Mouse (Mus musculus) heart, postnatal 0 days (tissue): ENCODE measurements at regions not wholly inside any gene's neighbourhood (a gene's known extent, or its start where the extent isn't known, plus 50 kb on each side); places are given as distances from the start of the nearest gene placed in this dataset.

Experiments
- ATAC-seq: fragments of 200-750 bp; cut with Nextera tagmentation; 2 replicates; pipeline ENCODE4 v1.8.0; 2017; ENCODE audit warnings: low read depth, moderate number of reproducible peaks, moderate library complexity; ENCODE audit not compliant: insufficient read depth
- DNase-seq: peaks from one replicate; pipeline ENCODE4 v3.0.0-alpha.2; 2016; ENCODE audit warnings: low spot score
- H3K27ac ChIP-seq: fragments of 300-500 bp; sonication (generic); 2 replicates; pipeline ENCODE4 v1.5.1; 2014; ENCODE audit warnings: low read depth, mild to moderate bottlenecking
- H3K27me3 ChIP-seq: fragments of 300-500 bp; sonication (generic); 2 replicates; pipeline ENCODE4 v1.6.1; 2014; ENCODE audit warnings: low read length, mixed read lengths; ENCODE audit not compliant: control insufficient read depth, insufficient read depth
- H3K36me3 ChIP-seq: fragments of 300-500 bp; sonication (generic); replicated peaks from 2 replicates; pipeline ENCODE4 v1.6.1; 2014; ENCODE audit warnings: low read length, mixed read lengths; ENCODE audit not compliant: control insufficient read depth, insufficient read depth
- H3K4me1 ChIP-seq: fragments of 300-500 bp; sonication (generic); 2 replicates; pipeline ENCODE4 v1.6.1; 2014; ENCODE audit warnings: antibody characterized with exemption; ENCODE audit not compliant: control insufficient read depth, insufficient read depth
- H3K4me2 ChIP-seq: fragments of 300-500 bp; sonication (generic); 2 replicates; pipeline ENCODE4 v1.6.1; 2014; ENCODE audit warnings: low read depth, mild to moderate bottlenecking, low read length, moderate library complexity
- H3K4me3 ChIP-seq: fragments of 300-500 bp; sonication (generic); 2 replicates; pipeline ENCODE4 v1.5.1; 2014; ENCODE audit warnings: low read depth, low read length
- H3K9ac ChIP-seq: fragments of 300-500 bp; sonication (generic); replicated peaks from 2 replicates; pipeline ENCODE4 v1.6.1; 2014; ENCODE audit warnings: low read depth, low read length, mixed read lengths
- H3K9me3 ChIP-seq: fragments of 300-500 bp; sonication (generic); replicated peaks from 2 replicates; pipeline ENCODE4 v1.6.1; 2016; ENCODE audit warnings: low read length; ENCODE audit not compliant: control insufficient read depth
- CTCF ChIP-seq: IDR thresholded peaks from 2 replicates; pipeline ENCODE4 v1.5.1; 2016; ENCODE audit warnings: antibody characterized with exemption, control low read depth, low read depth
- EP300 ChIP-seq: IDR thresholded peaks from 2 replicates; pipeline ENCODE4 v1.6.1; 2016; ENCODE audit warnings: antibody characterized with exemption, low read depth
- whole genome bisulfite sequencing: fragments of 180-500 bp; shearing (Covaris S2); extraction: QIAGEN DNeasy Blood & Tissue Kit; methylation state at CpG from one replicate; pipeline ENCODE4 v1.1.7; 2014; 5-methylcytosine and 5-hydroxymethylcytosine counted together

DNA sequence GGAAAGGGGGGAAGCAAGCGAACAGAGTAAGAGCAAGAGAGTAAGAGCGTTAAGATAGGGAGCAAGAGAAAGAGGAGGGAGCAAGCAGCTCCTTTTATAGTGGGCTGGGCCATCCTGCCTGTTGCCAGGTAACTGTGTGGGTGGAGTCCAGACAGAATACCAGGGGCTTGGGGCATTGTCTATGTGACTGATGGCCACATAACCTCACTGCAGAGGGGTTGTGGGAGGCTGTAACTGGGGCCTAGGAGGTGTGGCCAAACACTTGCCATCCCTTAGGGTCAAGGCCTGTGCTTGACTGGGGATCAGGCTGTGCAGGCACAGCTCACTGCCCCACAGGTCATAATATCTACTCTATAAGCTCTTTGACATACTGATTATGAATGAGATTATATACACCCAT lies 76.2 kb upstream of the Abca1 start:
- DNase-seq (no peak), ATAC-seq (no peak)
- WGBS = 79% methylated on average over 2 of the region's 2 CpGs
- Histone ChIP-seq H3K9me3 (no peaks in the 10 kb centered on the region), H3K9ac (no peak overlapping the region), H3K27ac (no peak overlapping the region), H3K4me3 (no peak overlapping the region), H3K4me1 (peaks cover 6% of the 10 kb centered on the region; the same call in 1 of the 2 replicates), H3K27me3 (no peaks in the 10 kb centered on the region), H3K4me2 (no peak overlapping the region), H3K36me3 (no peaks in the 10 kb centered on the region)
- TF ChIP-seq CTCF = no peak
- TF ChIP-seq EP300 = no peak

GRCm38 (mm10) chr4:53232436-53232835 lies 72.7 kb upstream of the Abca1 start:
- H3K4me3 ChIP-seq = no peak overlapping the region
- peaks cover 6% of the 10 kb centered on the region; the same call in 1 of the 2 replicates for H3K4me1 ChIP-seq
- H3K27ac ChIP-seq = peak overlapping the region; percentile 39; the same call in 1 of the 2 replicates
- no peaks in the 10 kb centered on the region for H3K9me3 ChIP-seq
- TF ChIP-seq CTCF = no peak
- no peak for TF ChIP-seq EP300
- 54% methylated on average over 3 of the region's 3 CpGs for WGBS
- H3K27me3 ChIP-seq = no peaks in the 10 kb centered on the region
- DNase-seq (no peak), ATAC-seq (no peak)
- H3K4me2 ChIP-seq = no peak overlapping the region
- no peaks in the 10 kb centered on the region for H3K36me3 ChIP-seq
- no peak overlapping the region for H3K9ac ChIP-seq

DNA sequence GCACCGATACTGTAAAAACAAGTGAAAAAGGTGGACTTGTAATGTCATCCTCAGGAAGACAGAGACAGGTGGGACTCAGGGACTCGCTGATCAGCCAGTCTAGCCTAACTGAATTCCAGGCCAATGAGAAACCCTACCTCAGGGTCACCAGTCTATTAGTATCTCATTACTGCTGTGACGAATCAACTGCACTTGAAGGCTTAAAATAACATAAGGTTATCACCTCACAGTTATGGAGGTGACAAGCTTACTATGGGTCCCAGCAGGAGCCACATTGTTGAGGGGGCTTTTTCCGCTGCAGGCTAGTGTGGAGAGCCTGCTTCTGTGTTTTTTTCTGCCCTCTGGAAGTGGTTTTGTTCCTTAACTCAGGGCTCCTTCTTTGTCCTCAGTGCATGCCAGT lies 72.2 kb upstream of the Abca1 start:
- peak overlapping the region; percentile 60 for H3K27ac ChIP-seq
- peaks cover 9% of the 10 kb centered on the region; the same call in 1 of the 2 replicates for H3K4me1 ChIP-seq
- H3K27me3 ChIP-seq = no peaks in the 10 kb centered on the region
- DNase-seq (peak; percentile 67), ATAC-seq (peak; percentile 82)
- no peak overlapping the region for H3K4me2 ChIP-seq
- H3K9me3 ChIP-seq = no peaks in the 10 kb centered on the region
- H3K36me3 ChIP-seq = no peaks in the 10 kb centered on the region
- WGBS = 34% methylated on average over 4 of the region's 4 CpGs
- TF ChIP-seq CTCF (no peak), EP300 (no peak)
- no peak overlapping the region for H3K9ac ChIP-seq
- no peak overlapping the region for H3K4me3 ChIP-seq

DNA sequence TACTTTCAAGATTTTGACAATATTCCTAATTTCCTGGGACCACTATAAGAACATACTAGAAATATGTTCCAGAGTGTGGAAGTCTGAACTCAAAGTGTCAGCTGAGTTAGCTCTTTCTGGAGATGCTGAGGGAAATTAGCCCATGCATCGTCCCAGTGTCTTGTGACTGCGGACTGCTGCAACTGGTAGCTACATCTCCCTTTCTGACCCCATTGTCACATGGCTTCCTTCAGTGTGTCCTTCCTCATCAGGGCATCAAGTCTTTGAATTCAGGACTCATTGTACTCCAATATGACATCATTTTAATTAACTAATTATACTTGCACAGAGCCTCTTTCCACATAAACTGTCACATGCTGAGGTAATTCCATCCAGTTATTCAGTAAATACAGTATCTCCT lies 71.4 kb upstream of the Abca1 start:
- no peak overlapping the region for H3K27ac ChIP-seq
- no peak for DNase-seq
- peaks cover 9% of the 10 kb centered on the region; the same call in 1 of the 2 replicates for H3K4me1 ChIP-seq
- no peak for TF ChIP-seq EP300
- TF ChIP-seq CTCF = no peak
- 92% methylated on average over 2 of the region's 2 CpGs for WGBS
- H3K4me2 ChIP-seq = no peak overlapping the region
- H3K4me3 ChIP-seq = no peak overlapping the region
- H3K27me3 ChIP-seq = no peaks in the 10 kb centered on the region
- H3K9me3 ChIP-seq = no peaks in the 10 kb centered on the region
- no peaks in the 10 kb centered on the region for H3K36me3 ChIP-seq
- H3K9ac ChIP-seq = no peak overlapping the region
- ATAC-seq = no peak

DNA sequence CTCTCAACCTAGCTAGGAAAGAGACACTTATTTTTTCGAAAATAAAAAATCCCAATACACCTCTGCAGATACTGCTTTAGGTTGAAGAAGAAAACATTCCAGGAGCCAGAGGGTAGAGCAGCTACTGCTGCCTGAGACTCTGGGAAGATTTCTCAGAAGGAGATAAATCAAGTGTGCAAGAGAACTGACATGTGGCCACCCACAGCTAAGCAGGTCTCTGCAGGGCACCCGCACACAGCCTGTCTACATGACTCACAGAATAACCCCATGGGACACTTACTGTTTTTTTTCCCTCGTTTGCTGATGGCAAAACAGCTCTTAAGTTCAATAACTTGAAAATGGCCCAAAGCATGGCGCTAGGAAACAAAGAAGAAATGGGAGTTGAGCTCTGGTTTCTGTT lies 68.7 kb upstream of the Abca1 start:
- no peak for TF ChIP-seq CTCF
- TF ChIP-seq EP300 = no peak
- no peaks in the 10 kb centered on the region for H3K36me3 ChIP-seq
- H3K27me3 ChIP-seq = no peaks in the 10 kb centered on the region
- no peak overlapping the region for H3K9ac ChIP-seq
- H3K9me3 ChIP-seq = no peaks in the 10 kb centered on the region
- DNase-seq (no peak), ATAC-seq (no peak)
- peaks cover 9% of the 10 kb centered on the region; the same call in 1 of the 2 replicates for H3K4me1 ChIP-seq
- H3K4me2 ChIP-seq = no peak overlapping the region
- H3K27ac ChIP-seq = peak overlapping the region; percentile 31; the same call in 1 of the 2 replicates
- H3K4me3 ChIP-seq = no peak overlapping the region
- WGBS = 73% methylated on average over 4 of the region's 4 CpGs

GRCm38 (mm10) chr4:53227771-53228170 lies 68.1 kb upstream of the Abca1 start:
- no peaks in the 10 kb centered on the region for H3K9me3 ChIP-seq
- H3K36me3 ChIP-seq = no peaks in the 10 kb centered on the region
- no peak overlapping the region for H3K4me3 ChIP-seq
- ATAC-seq = peak; percentile 62
- no peak overlapping the region for H3K9ac ChIP-seq
- H3K4me1 ChIP-seq = peaks cover 9% of the 10 kb centered on the region; the same call in 1 of the 2 replicates
- DNase-seq = peak; percentile 38
- no peak overlapping the region for H3K27ac ChIP-seq
- 54% methylated on average over 8 of the region's 8 CpGs for WGBS
- H3K27me3 ChIP-seq = no peaks in the 10 kb centered on the region
- no peak overlapping the region for H3K4me2 ChIP-seq
- TF ChIP-seq EP300 = no peak
- no peak for TF ChIP-seq CTCF
